Mouse (Mus musculus) midbrain, embryonic 10.5 days (tissue): ENCODE data around the gene Arid5b. TPM values are rescaled to one million over a fixed set of nuclear protein-coding genes. Genes with fewer than 3 reads are reported as not detected.

Experiments
- DNase-seq: peaks from one replicate; pipeline ENCODE4 v3.0.0-alpha.2; 2017; ENCODE audit warnings: low spot score
- H3K27ac ChIP-seq: fragments of 300-500 bp; sonication (generic); replicated peaks from 2 replicates; pipeline ENCODE4 v1.5.1; 2016; ENCODE audit warnings: mild to moderate bottlenecking
- H3K27me3 ChIP-seq: fragments of 300-500 bp; sonication (generic); 2 replicates; pipeline ENCODE4 v1.6.1; 2016; ENCODE audit warnings: low read depth, mild to moderate bottlenecking; ENCODE audit not compliant: poor library complexity, severe bottlenecking
- H3K36me3 ChIP-seq: fragments of 300-500 bp; sonication (generic); 2 replicates; pipeline ENCODE4 v1.6.1; 2016; ENCODE audit warnings: mild to moderate bottlenecking, moderate library complexity
- H3K4me1 ChIP-seq: fragments of 300-500 bp; sonication (generic); 2 replicates; pipeline ENCODE4 v1.6.1; 2016
- H3K4me3 ChIP-seq: fragments of 300-500 bp; sonication (generic); 2 replicates; pipeline ENCODE4 v1.5.1; 2016; ENCODE audit warnings: mild to moderate bottlenecking, moderate library complexity
- H3K9me3 ChIP-seq: fragments of 300-500 bp; sonication (generic); replicated peaks from 2 replicates; pipeline ENCODE4 v1.6.1; 2016; ENCODE audit warnings: mild to moderate bottlenecking
- WGBS: fragments of 180-500 bp; shearing (Covaris S2); methylation state at CpG from one replicate; pipeline ENCODE4 v1.1.7; 2016; 5-methylcytosine and 5-hydroxymethylcytosine counted together
- polyA plus RNA-seq: library from polyadenylated mRNA; unstranded; fragments of >200 nt; fragmentation: Nextera tagmentation; extraction: Ambion mirVana; gene quantifications from 2 replicates; pipeline ENCODE4 v1.2.1, GENCODE M21; 2016

Gene Arid5b
- polyA plus RNA-seq, 1 experiment from 2014 or later: 7.8 TPM

DNA sequence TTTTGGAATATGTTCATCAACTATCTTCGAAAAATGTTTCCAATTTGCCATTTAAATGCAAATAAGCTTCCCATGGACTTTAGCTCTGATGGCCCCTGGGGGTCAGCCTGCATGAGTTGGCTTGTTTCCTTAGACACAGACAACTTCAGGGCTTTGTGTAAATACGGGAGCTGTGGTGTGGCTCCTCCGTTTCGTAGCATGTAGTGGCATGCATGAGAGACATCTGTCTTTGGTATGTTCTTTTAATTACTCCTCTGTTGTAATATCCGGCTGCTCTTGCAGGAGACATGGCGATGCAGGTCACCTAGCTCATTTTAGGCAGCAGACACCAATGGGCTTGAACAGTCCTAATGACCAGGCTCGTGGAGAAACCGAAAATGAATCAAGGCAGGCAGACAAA, 121.0 kb downstream of the Arid5b start:
- WGBS: 79% methylated on average over 8 of the region's 8 CpGs
- Histone ChIP-seq H3K9me3 (no peaks in the 10 kb centered on the region), H3K27ac (no peak overlapping the region), H3K4me1 (peaks cover 21% of the 10 kb centered on the region), H3K4me3 (no peak overlapping the region), H3K27me3 (no peaks in the 10 kb centered on the region), H3K36me3 (no peaks in the 10 kb centered on the region)
- DNase-seq: no peak

DNA sequence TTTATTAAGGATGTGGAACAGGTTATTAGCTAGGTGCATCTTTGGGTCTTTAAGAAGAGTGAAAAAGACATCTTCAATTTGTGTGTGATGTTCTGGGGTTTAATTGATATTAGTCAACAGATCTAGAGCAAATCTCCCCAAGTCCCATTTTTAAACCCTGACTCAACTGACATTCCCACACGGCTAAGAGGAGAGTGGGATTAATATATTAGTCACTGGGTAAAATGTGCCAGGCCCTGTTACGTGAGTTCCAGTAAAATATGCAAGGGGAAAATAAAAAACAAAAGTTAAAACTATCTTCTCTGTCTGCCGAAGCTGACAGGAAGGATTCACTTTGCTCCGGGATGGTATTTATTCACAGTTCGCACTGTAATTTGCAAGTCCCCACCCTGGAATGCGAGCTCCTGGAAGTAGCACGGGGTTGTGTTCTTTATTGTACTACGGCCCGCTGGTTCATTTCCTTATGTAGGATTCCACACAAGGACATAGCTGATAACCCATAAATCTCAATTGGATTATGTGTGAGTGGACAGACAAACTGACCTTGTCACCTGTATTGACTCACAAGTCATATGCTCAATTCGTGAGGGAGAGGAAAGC, 121.8 kb downstream of the Arid5b start:
- 78% methylated on average over 10 of the region's 10 CpGs for WGBS
- no peaks in the 10 kb centered on the region for H3K9me3 ChIP-seq
- no peaks in the 10 kb centered on the region for H3K27me3 ChIP-seq
- H3K4me3 ChIP-seq: no peak overlapping the region
- H3K27ac ChIP-seq: no peak overlapping the region
- no peaks in the 10 kb centered on the region for H3K36me3 ChIP-seq
- peaks cover 21% of the 10 kb centered on the region for H3K4me1 ChIP-seq
- DNase-seq: no peak

GRCm38 (mm10) chr10:68156159-68156558, 122.4 kb downstream of the Arid5b start:
- WGBS: 84% methylated on average over 6 of the region's 6 CpGs
- Histone ChIP-seq H3K27ac (no peak overlapping the region), H3K4me1 (peaks cover 21% of the 10 kb centered on the region), H3K36me3 (no peaks in the 10 kb centered on the region), H3K9me3 (0 out of 2 replicates have a peak, but pooled peaks cover 4% of the 10 kb centered on the region), H3K27me3 (no peaks in the 10 kb centered on the region), H3K4me3 (no peak overlapping the region)
- no peak for DNase-seq

DNA sequence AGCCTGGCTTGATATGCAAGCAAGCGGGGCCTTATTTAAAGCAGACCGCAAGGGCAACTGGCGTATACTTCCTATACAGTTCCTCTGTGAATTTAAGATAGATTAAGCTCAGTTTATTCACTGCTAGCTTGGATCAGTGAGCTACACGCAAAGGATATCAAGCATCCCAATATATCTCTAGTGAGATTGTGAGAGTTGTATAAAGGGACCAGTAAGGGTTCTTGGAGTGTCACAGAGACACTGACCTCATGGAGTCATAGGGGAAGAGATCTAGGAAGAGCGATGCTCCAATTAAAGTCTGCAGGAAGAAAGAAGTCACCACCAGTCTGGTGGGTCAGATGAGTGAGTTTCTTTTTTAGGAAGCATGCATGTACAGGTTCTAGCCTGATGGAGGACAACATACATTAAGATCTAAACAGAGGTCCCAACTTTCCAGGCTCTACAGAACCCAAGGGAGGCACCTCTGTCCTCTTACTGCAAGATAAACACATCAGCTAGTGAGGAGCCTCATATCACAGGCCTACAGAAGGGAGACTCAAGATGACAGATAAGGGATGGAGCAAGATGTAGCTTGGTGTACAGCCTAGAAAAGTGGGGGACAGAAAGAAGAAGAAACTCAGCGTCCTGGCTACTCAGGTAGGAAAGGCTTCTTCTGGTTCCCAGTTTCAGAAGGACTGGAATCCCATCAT, 123.0 kb downstream of the Arid5b start:
- 93% methylated on average over 6 of the region's 6 CpGs for WGBS
- Histone ChIP-seq H3K27ac (no peak overlapping the region), H3K4me1 (peaks cover 21% of the 10 kb centered on the region), H3K27me3 (no peaks in the 10 kb centered on the region), H3K9me3 (0 out of 2 replicates have a peak, but pooled peaks cover 4% of the 10 kb centered on the region), H3K36me3 (no peaks in the 10 kb centered on the region), H3K4me3 (no peak overlapping the region)
- DNase-seq: no peak

DNA sequence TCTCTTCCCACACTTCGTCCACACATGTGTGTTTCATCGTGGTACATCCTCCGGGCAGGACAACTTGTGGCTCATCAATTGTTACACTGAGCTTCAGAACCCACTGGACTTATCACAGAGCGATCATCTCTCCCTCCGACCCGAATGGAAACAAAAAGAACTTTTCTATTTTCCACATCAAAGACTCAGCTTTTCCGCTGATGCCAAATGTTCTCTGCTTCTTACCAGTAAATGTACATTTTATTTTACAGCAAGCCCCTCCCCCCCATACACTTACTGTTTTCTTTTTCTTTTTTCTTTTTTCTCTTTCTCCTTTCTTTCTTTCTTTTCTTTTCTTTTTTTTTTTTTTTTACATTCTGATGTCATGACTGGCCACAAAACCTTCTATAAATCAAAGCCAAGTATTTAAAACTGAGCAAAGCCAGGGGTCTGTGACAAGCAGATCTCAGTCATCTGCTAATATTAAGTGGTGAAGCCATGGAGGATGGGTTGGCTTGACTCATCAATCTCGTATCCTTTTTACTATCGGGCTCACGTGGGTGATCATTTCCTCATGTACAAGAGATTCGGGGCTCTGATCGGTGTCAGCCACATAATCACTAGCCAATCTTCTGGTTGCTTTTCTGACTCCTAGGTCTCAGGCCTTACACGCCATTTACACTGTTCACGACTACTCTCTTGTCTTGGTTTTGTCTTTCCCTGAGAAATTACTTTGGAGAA, 124.3 kb downstream of the Arid5b start:
- H3K4me3 ChIP-seq: no peak overlapping the region
- no peaks in the 10 kb centered on the region for H3K36me3 ChIP-seq
- 91% methylated on average over 14 of the region's 14 CpGs for WGBS
- H3K27ac ChIP-seq: no peak overlapping the region
- no peaks in the 10 kb centered on the region for H3K27me3 ChIP-seq
- no peak for DNase-seq
- H3K9me3 ChIP-seq: 0 out of 2 replicates have a peak, but pooled peaks cover 4% of the 10 kb centered on the region
- peaks cover 21% of the 10 kb centered on the region for H3K4me1 ChIP-seq

DNA sequence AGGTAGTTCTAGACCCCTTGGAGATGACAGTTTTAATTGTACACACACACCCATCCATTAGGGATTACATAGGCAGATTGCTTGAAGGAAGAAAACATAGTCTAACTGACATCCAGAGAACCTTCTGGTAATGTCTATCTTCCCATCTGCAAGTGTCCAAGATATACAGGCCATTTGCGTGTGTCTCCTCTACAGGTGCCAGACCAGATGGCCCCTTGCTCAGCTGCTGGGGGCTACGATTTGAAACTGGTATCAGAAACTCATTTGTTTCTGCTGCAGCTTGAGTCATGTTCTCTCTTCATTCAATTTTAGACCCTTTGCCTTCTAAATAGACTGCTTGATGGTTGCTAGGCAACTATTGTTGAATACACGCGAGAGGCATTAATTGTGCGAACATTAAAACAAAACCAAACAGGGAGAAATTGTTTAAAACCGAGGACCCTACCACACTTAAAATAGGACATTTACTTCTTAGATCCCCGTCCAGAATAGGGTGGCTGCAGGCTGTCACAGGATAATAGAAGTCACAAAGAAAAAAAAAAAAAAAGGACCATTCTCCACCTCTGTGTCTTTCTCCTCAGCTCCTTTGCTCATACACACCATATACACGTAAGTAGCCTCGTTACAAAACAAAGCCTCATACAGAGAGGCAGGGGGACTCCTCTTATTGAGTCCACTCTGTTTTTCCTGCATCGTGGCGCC, 125.0 kb downstream of the Arid5b start:
- H3K27ac ChIP-seq: no peak overlapping the region

DNA sequence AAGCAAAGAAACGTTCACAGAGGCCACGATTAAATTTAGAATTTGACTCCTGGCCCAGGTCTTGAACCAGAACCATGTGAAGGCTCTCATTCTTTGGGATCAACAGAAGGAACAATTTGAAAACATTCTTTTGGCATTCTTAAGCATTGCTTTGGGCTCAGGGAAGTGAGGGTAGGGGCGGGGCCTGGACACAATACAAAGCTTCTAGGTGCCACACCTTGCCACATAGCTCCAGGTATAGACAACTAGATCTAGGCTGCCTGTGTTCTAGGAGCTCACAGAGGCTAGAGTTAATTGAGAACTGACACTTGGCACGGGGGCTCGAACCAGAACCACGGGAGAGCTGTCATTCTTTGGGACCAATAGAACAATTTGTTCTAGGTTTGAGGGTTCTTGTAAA, 130.0 kb downstream of the Arid5b start:
- Histone ChIP-seq H3K27me3 (no peaks in the 10 kb centered on the region), H3K36me3 (no peaks in the 10 kb centered on the region), H3K4me1 (peaks cover 16% of the 10 kb centered on the region), H3K9me3 (0 out of 2 replicates have a peak, but pooled peaks cover 4% of the 10 kb centered on the region), H3K27ac (no peak overlapping the region), H3K4me3 (no peak overlapping the region)
- DNase-seq: no peak
- 88% methylated on average over 6 of the region's 6 CpGs for WGBS

More for the DNA sequence above, 125.0 kb downstream of the Arid5b start:
- Histone ChIP-seq H3K9me3 (0 out of 2 replicates have a peak, but pooled peaks cover 4% of the 10 kb centered on the region), H3K4me3 (no peak overlapping the region), H3K27me3 (no peaks in the 10 kb centered on the region), H3K36me3 (no peaks in the 10 kb centered on the region), H3K4me1 (peaks cover 21% of the 10 kb centered on the region)
- WGBS: 57% methylated on average over 11 of the region's 11 CpGs
- DNase-seq: no peak

- WGBS: 42% methylated on average over 6 of the region's 6 CpGs
- H3K4me1 ChIP-seq: peaks cover 12% of the 10 kb centered on the region
- H3K27ac ChIP-seq: no peak overlapping the region
- H3K36me3 ChIP-seq: no peaks in the 10 kb centered on the region
- H3K27me3 ChIP-seq: no peaks in the 10 kb centered on the region
- H3K9me3 ChIP-seq: 0 out of 2 replicates have a peak, but pooled peaks cover 4% of the 10 kb centered on the region
- H3K4me3 ChIP-seq: no peak overlapping the region
- DNase-seq: no peak
These were observed 130.8 kb downstream of the Arid5b start for GRCm38 (mm10) chr10:68147730-68148129.

- no peak overlapping the region for H3K27ac ChIP-seq
- no peaks in the 10 kb centered on the region for H3K27me3 ChIP-seq
- 14% methylated on average over 5 of the region's 5 CpGs for WGBS
- H3K36me3 ChIP-seq: no peaks in the 10 kb centered on the region
- peak; percentile 46 for DNase-seq
- H3K4me3 ChIP-seq: no peak overlapping the region
- 0 out of 2 replicates have a peak, but pooled peaks cover 4% of the 10 kb centered on the region for H3K9me3 ChIP-seq
- H3K4me1 ChIP-seq: peaks cover 20% of the 10 kb centered on the region
These were observed 131.7 kb downstream of the Arid5b start for GRCm38 (mm10) chr10:68146842-68147241.

DNA sequence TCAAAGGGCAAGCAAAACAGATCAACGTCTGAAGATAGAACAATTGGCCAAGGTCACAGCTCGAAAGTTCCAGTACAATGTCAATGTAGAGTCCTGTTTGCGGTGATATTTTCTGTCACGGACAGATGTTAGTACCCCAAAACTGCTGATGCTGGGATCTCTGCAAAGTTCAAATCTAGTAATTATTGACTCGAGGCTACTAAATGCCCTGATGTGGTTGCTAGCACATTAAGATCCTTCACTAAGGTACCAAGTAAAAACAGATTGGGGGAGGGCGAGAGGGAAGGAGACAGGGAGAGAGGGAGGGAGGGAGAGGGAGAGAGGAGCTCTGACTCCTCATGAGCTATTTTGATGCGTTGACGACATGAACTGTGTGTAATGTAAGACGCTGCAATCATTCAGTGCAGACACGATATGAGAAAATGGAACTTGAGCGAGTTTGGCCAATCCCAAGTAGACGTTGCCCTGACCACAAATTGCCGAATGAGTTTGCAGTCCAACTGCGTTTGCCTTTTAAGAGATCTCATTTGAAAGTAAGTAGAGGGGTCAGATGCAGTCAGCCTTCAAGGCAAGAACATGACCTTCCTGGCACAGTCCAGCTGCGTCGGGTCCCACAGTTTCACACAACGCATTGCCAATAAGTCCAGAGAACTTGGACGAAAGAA, 133.1 kb downstream of the Arid5b start:
- H3K4me1 ChIP-seq: peaks cover 22% of the 10 kb centered on the region
- no peak for DNase-seq
- no peak overlapping the region for H3K4me3 ChIP-seq
- no peaks in the 10 kb centered on the region for H3K36me3 ChIP-seq
- H3K9me3 ChIP-seq: no peaks in the 10 kb centered on the region
- no peak overlapping the region for H3K27ac ChIP-seq
- WGBS: 89% methylated on average over 18 of the region's 18 CpGs
- H3K27me3 ChIP-seq: no peaks in the 10 kb centered on the region

GRCm38 (mm10) chr10:68142501-68142900, 136.0 kb downstream of the Arid5b start:
- no peaks in the 10 kb centered on the region; the same call in 1 of the 2 replicates for H3K9me3 ChIP-seq
- H3K4me1 ChIP-seq: peaks cover 19% of the 10 kb centered on the region
- H3K36me3 ChIP-seq: peaks cover 6% of the 10 kb centered on the region; the same call in 1 of the 2 replicates
- no peaks in the 10 kb centered on the region for H3K27me3 ChIP-seq
- no peak overlapping the region for H3K4me3 ChIP-seq
- H3K27ac ChIP-seq: no peak overlapping the region
- no peak for DNase-seq
- 80% methylated on average over 4 of the region's 4 CpGs for WGBS

- Histone ChIP-seq H3K27ac (no peak overlapping the region), H3K9me3 (no peaks in the 10 kb centered on the region; the same call in 1 of the 2 replicates), H3K4me1 (peaks cover 29% of the 10 kb centered on the region), H3K36me3 (peaks cover 6% of the 10 kb centered on the region; the same call in 1 of the 2 replicates), H3K27me3 (no peaks in the 10 kb centered on the region), H3K4me3 (no peak overlapping the region)
- WGBS: 94% methylated on average over 7 of the region's 7 CpGs
- DNase-seq: no peak
These were observed 137.0 kb downstream of the Arid5b start for GRCm38 (mm10) chr10:68141567-68141966.
